Mouse (Mus musculus): Measurements from ENCODE around the gene Gm45194. TPM values are rescaled to one million over a fixed set of nuclear protein-coding genes. Genes with fewer than 3 reads are reported as not detected.

Gene Gm45194
- not detected for total RNA-seq (2018; cell fraction: chromatin; rRNA removed)
- not detected for total RNA-seq (2018; cell fraction: cytosol; rRNA removed)
- total RNA-seq (2018; cell fraction: nucleus; rRNA removed), result not detected
- polyA plus RNA-seq (2018), result not detected in 3 replicates

- 29% methylated on average over 1 of the region's 2 CpGs for WGBS (ENCODE audit: missing documents)
- Histone ChIP-seq H3K27ac (no peak within 1 kb of the TSS), H3K36me3 (ENCODE audit: inconsistent target) (no peaks in the 10 kb centered on the region), H3K79me2 (ENCODE audit: inconsistent target) (no peaks in the 10 kb centered on the region), H3K4me3 (ENCODE audit: inconsistent target) (no peak within 1 kb of the TSS)
Observed at GRCm38 (mm10) chrX:111891089-111891488, at the start of gene Gm45194. Gene Gm45194, plus strand, starts transcription at chrX:111891389.

GRCm38 (mm10) chrX:111855878-111856277 is 35.3 kb upstream of the Gm45194 start:
- WGBS (ENCODE audit: missing documents), result 63% methylated on average over 3 of the region's 3 CpGs
- Histone ChIP-seq H3K79me2 (ENCODE audit: inconsistent target) (no peaks in the 10 kb centered on the region), H3K4me3 (ENCODE audit: inconsistent target) (no peak overlapping the region), H3K36me3 (ENCODE audit: inconsistent target) (no peaks in the 10 kb centered on the region), H3K27ac (no peak overlapping the region)

- Histone ChIP-seq H3K79me2 (ENCODE audit: inconsistent target) (no peaks in the 10 kb centered on the region), H3K27ac (no peak overlapping the region), H3K36me3 (ENCODE audit: inconsistent target) (no peaks in the 10 kb centered on the region), H3K4me3 (ENCODE audit: inconsistent target) (no peak overlapping the region)
- WGBS (ENCODE audit: missing documents), result 71% methylated on average over 5 of the region's 5 CpGs
Observed at GRCm38 (mm10) chrX:111881251-111881650, 9.9 kb upstream of the Gm45194 start.

GRCm38 (mm10) chrX:111894321-111895050 is 3.3 kb downstream of the Gm45194 start:
- WGBS (ENCODE audit: missing documents), result 23% methylated on average over 32 of the region's 71 CpGs
- no peak overlapping the region for H3K4me3 ChIP-seq (ENCODE audit: inconsistent target)
- H3K79me2 ChIP-seq (ENCODE audit: inconsistent target), result no peaks in the 10 kb centered on the region

GRCm38 (mm10) chrX:111895084-111895779 is 4.0 kb downstream of the Gm45194 start:
- 27% methylated on average over 56 of the region's 70 CpGs for WGBS (ENCODE audit: missing documents)
- no peak overlapping the region for H3K4me3 ChIP-seq (ENCODE audit: inconsistent target)
- H3K27ac ChIP-seq, result no peak overlapping the region

More at GRCm38 (mm10) chrX:111894321-111895050, 3.3 kb downstream of the Gm45194 start:
- no peaks in the 10 kb centered on the region for H3K36me3 ChIP-seq (ENCODE audit: inconsistent target)
- H3K27ac ChIP-seq, result no peak overlapping the region

GRCm38 (mm10) chrX:111917422-111917821 is 26.2 kb downstream of the Gm45194 start:
- Histone ChIP-seq H3K36me3 (ENCODE audit: inconsistent target) (no peaks in the 10 kb centered on the region), H3K27ac (no peak overlapping the region), H3K4me3 (ENCODE audit: inconsistent target) (no peak overlapping the region), H3K79me2 (ENCODE audit: inconsistent target) (no peaks in the 10 kb centered on the region)

More at GRCm38 (mm10) chrX:111895084-111895779, 4.0 kb downstream of the Gm45194 start:
- Histone ChIP-seq H3K36me3 (ENCODE audit: inconsistent target) (no peaks in the 10 kb centered on the region), H3K79me2 (ENCODE audit: inconsistent target) (no peaks in the 10 kb centered on the region)

GRCm38 (mm10) chrX:111960909-111961308 is 69.7 kb downstream of the Gm45194 start:
- Histone ChIP-seq H3K79me2 (ENCODE audit: inconsistent target) (no peaks in the 10 kb centered on the region), H3K36me3 (ENCODE audit: inconsistent target) (no peaks in the 10 kb centered on the region), H3K4me3 (ENCODE audit: inconsistent target) (no peak overlapping the region), H3K27ac (no peak overlapping the region)
- 79% methylated on average over 4 of the region's 4 CpGs for WGBS (ENCODE audit: missing documents)

GRCm38 (mm10) chrX:111999661-112000060 is 108.5 kb downstream of the Gm45194 start:
- 19% methylated on average over 1 of the region's 1 CpGs for WGBS (ENCODE audit: missing documents)
- Histone ChIP-seq H3K79me2 (ENCODE audit: inconsistent target) (no peaks in the 10 kb centered on the region), H3K36me3 (ENCODE audit: inconsistent target) (no peaks in the 10 kb centered on the region), H3K4me3 (ENCODE audit: inconsistent target) (no peak overlapping the region), H3K27ac (no peak overlapping the region)

- H3K4me3 ChIP-seq (ENCODE audit: inconsistent target), result no peak within 1 kb of the TSS
- H3K79me2 ChIP-seq (ENCODE audit: inconsistent target), result no peaks in the 10 kb centered on the region
- no peak within 1 kb of the TSS for H3K27ac ChIP-seq
- H3K36me3 ChIP-seq (ENCODE audit: inconsistent target), result no peaks in the 10 kb centered on the region
Observed at GRCm38 (mm10) chrX:112010707-112011106, 119.5 kb downstream of the Gm45194 start, which contains the start of gene Tex16. Gene Tex16, plus strand, starts transcription at chrX:112011007.

GRCm38 (mm10) chrX:112238749-112239148 is 347.6 kb downstream of the Gm45194 start, which contains the start of gene 4933403O08Rik:
Gene 4933403O08Rik, plus strand, starts transcription at chrX:112239049.
- Histone ChIP-seq H3K36me3 (ENCODE audit: inconsistent target) (no peaks in the 10 kb centered on the region), H3K4me3 (ENCODE audit: inconsistent target) (no peak within 1 kb of the TSS), H3K79me2 (ENCODE audit: inconsistent target) (no peaks in the 10 kb centered on the region), H3K27ac (no peak within 1 kb of the TSS)
- 100% methylated on average over 3 of the region's 3 CpGs for WGBS (ENCODE audit: missing documents)

GRCm38 (mm10) chrX:112242916-112243315 is 351.7 kb downstream of the Gm45194 start:
- 79% methylated on average over 1 of the region's 1 CpGs for WGBS (ENCODE audit: missing documents)
- no peak overlapping the region for H3K27ac ChIP-seq
- H3K36me3 ChIP-seq (ENCODE audit: inconsistent target), result no peaks in the 10 kb centered on the region
- no peaks in the 10 kb centered on the region for H3K79me2 ChIP-seq (ENCODE audit: inconsistent target)
- no peak overlapping the region for H3K4me3 ChIP-seq (ENCODE audit: inconsistent target)

- H3K79me2 ChIP-seq (ENCODE audit: inconsistent target), result no peaks in the 10 kb centered on the region
- no peaks in the 10 kb centered on the region for H3K36me3 ChIP-seq (ENCODE audit: inconsistent target)
- H3K27ac ChIP-seq, result no peak overlapping the region
- no peak overlapping the region for H3K4me3 ChIP-seq (ENCODE audit: inconsistent target)
- 100% methylated on average over 1 of the region's 2 CpGs for WGBS (ENCODE audit: missing documents)
Observed at GRCm38 (mm10) chrX:112255513-112255912, 364.3 kb downstream of the Gm45194 start.

- Histone ChIP-seq H3K27ac (no peak overlapping the region), H3K36me3 (ENCODE audit: inconsistent target) (no peaks in the 10 kb centered on the region), H3K79me2 (ENCODE audit: inconsistent target) (no peaks in the 10 kb centered on the region), H3K4me3 (ENCODE audit: inconsistent target) (no peak overlapping the region)
- 30% methylated on average over 1 of the region's 1 CpGs for WGBS (ENCODE audit: missing documents)
Observed at GRCm38 (mm10) chrX:112273550-112273949, 382.4 kb downstream of the Gm45194 start.
